Mouse (Mus musculus): ENCODE data around the gene Wsb2.
"Not testable (repeated sequence)": the region's sequence is repeated elsewhere in the genome, so short reads cannot be mapped to it uniquely, and the experiment has no call there.

The Wsb2 gene

GRCm38 (mm10) chr5:117357478-117358247 lies 559 bp downstream of the Wsb2 start:
- in situ Hi-C loops (cut with MboI): no loop called here

GRCm38 (mm10) chr5:117358248-117358630 lies 1.1 kb downstream of the Wsb2 start:
- in situ Hi-C loops (cut with MboI): no loop called here

GRCm38 (mm10) chr5:117358725-117359124 lies 1.6 kb downstream of the Wsb2 start:
- in situ Hi-C loops (cut with MboI): no loop called here

- in situ Hi-C loops (cut with MboI): no loop called here
Measured at GRCm38 (mm10) chr5:117359497-117360227, 2.6 kb downstream of the Wsb2 start.

- in situ Hi-C loops (cut with MboI): no loop called here
Measured at GRCm38 (mm10) chr5:117360228-117360515, 3.1 kb downstream of the Wsb2 start.

GRCm38 (mm10) chr5:117360631-117361541 lies 3.8 kb downstream of the Wsb2 start:
- in situ Hi-C loops (cut with MboI): no loop called here

- in situ Hi-C loops (cut with MboI): no loop called here
Measured at GRCm38 (mm10) chr5:117361590-117361989, 4.5 kb downstream of the Wsb2 start.

GRCm38 (mm10) chr5:117363066-117363782 lies 6.1 kb downstream of the Wsb2 start:
- in situ Hi-C loops (cut with MboI): no loop called here

GRCm38 (mm10) chr5:117364821-117365220 lies 7.7 kb downstream of the Wsb2 start:
- in situ Hi-C loops (cut with MboI): no loop called here

- in situ Hi-C loops (cut with MboI): no loop called here
Measured at GRCm38 (mm10) chr5:117365904-117366561, 8.9 kb downstream of the Wsb2 start.

GRCm38 (mm10) chr5:117367206-117367605 lies 10.1 kb downstream of the Wsb2 start:
- in situ Hi-C loops (cut with MboI): no loop called here

GRCm38 (mm10) chr5:117370592-117370991 lies 13.5 kb downstream of the Wsb2 start:
- in situ Hi-C loops (cut with MboI): no loop called here

GRCm38 (mm10) chr5:117373418-117373817 lies 16.3 kb downstream of the Wsb2 start:
- in situ Hi-C loops (cut with MboI): no loop called here

GRCm38 (mm10) chr5:117374372-117375049 lies 17.4 kb downstream of the Wsb2 start:
- in situ Hi-C loops (cut with MboI): no loop called here

- in situ Hi-C loops (cut with MboI): no loop called here
Measured at GRCm38 (mm10) chr5:117376331-117376761, 19.2 kb downstream of the Wsb2 start.

GRCm38 (mm10) chr5:117377731-117378130 lies 20.6 kb downstream of the Wsb2 start:
- in situ Hi-C loops (cut with MboI): not testable (repeated sequence)

GRCm38 (mm10) chr5:117380199-117380598 lies 23.1 kb downstream of the Wsb2 start:
- in situ Hi-C loops (cut with MboI): no loop called here

- in situ Hi-C loops (cut with MboI): no loop called here
Measured at GRCm38 (mm10) chr5:117381785-117382184, 24.7 kb downstream of the Wsb2 start.

- in situ Hi-C loops (cut with MboI): no loop called here
Measured at GRCm38 (mm10) chr5:117383198-117383597, 26.1 kb downstream of the Wsb2 start.

- in situ Hi-C loops (cut with MboI): no loop called here
Measured at GRCm38 (mm10) chr5:117388296-117388751, 31.2 kb downstream of the Wsb2 start.

Data from mature B cell (primary cell).